Mouse (Mus musculus) CH12.LX (cell line): Measurements from ENCODE around the gene Cacna1i. TPM values are rescaled to one million over a fixed set of nuclear protein-coding genes. Genes with fewer than 3 reads are reported as not detected.

Experiments used
- DNase-seq: peaks from one replicate; pipeline ENCODE4 v3.0.0-alpha.2; 2013; ENCODE audit errors: extremely low read depth
- H3K27ac ChIP-seq: 2 replicates; pipeline ENCODE4 v1.5.1; 2012; ENCODE audit warnings: low read depth, mild to moderate bottlenecking, control low read depth, moderate library complexity; ENCODE audit not compliant: insufficient read depth
- H3K27me3 ChIP-seq: replicated peaks from 2 replicates; pipeline ENCODE3; 2012; ENCODE audit warnings: inconsistent platforms
- H3K36me3 ChIP-seq, 2 experiments: replicated peaks in 1 of 2; 2 replicates each; pipeline versions ENCODE3 to v1.6.1; 2012; ENCODE audit warnings: inconsistent platforms in 1 of 2, low read length in 1 of 2, mild to moderate bottlenecking in 1 of 2, mixed read lengths in 1 of 2, moderate library complexity in 1 of 2; ENCODE audit not compliant: control insufficient read depth in 1 of 2, insufficient read depth in 1 of 2
- H3K4me1 ChIP-seq, 2 experiments: 2 replicates each; pipeline ENCODE4 v1.6.1; 2012; ENCODE audit warnings: inconsistent platforms in 1 of 2, moderate library complexity in 1 of 2; ENCODE audit not compliant: insufficient read depth in 2 of 2, control insufficient read depth in 1 of 2
- H3K4me2 ChIP-seq: 2 replicates; pipeline ENCODE4 v1.6.1; 2012; ENCODE audit warnings: low read depth, mild to moderate bottlenecking, control low read depth; ENCODE audit not compliant: poor library complexity, insufficient read depth, severe bottlenecking
- H3K4me3 ChIP-seq, 3 experiments: fragments of 150-350 bp in 1 of 3; sonication (generic) in 1 of 3; replicated peaks in 1 of 3; 2 replicates each; pipeline versions ENCODE3 to v1.5.1; 2011 to 2012; ENCODE audit warnings: low read depth in 2 of 3, low read length in 2 of 3, mild to moderate bottlenecking in 2 of 3, moderate library complexity in 2 of 3, control low read depth in 1 of 3, improper control_type of control experiment in 1 of 3, inconsistent platforms in 1 of 3, mixed read lengths in 1 of 3; ENCODE audit not compliant: poor library complexity in 1 of 3
- H3K79me2 ChIP-seq: replicated peaks from 2 replicates; pipeline ENCODE4 v1.6.1; 2012; ENCODE audit warnings: mild to moderate bottlenecking, moderate library complexity; ENCODE audit not compliant: control insufficient read depth, poor library complexity, insufficient read depth, severe bottlenecking; ENCODE audit errors: extremely low read depth
- H3K9ac ChIP-seq: 2 replicates; pipeline ENCODE4 v1.6.1; 2012; ENCODE audit warnings: low read depth, mild to moderate bottlenecking, control low read depth, moderate library complexity; ENCODE audit not compliant: insufficient read depth
- H3K9me3 ChIP-seq: replicated peaks from 2 replicates; pipeline ENCODE3; 2012; ENCODE audit warnings: low read length, inconsistent platforms, mixed read lengths
- CHD1 ChIP-seq: IDR thresholded peaks from 2 replicates; pipeline ENCODE4 v1.6.1; 2012; ENCODE audit warnings: low read depth, low read length, improper control_type of control experiment, inconsistent platforms
- CHD2 ChIP-seq: IDR thresholded peaks from 2 replicates; pipeline ENCODE4 v1.6.1; 2011; ENCODE audit warnings: low read length, improper control_type of control experiment
- CTCF ChIP-seq, 2 experiments: IDR thresholded peaks in 1 of 2; conservative IDR thresholded peaks in 1 of 2; 2 replicates each; pipeline ENCODE4 v1.5.1; 2011 to 2012; ENCODE audit warnings: low read depth in 2 of 2, low read length in 2 of 2, improper control_type of control experiment in 1 of 2, inconsistent platforms in 1 of 2, mild to moderate bottlenecking in 1 of 2, moderate library complexity in 1 of 2
- E2F4 ChIP-seq: IDR thresholded peaks from 2 replicates; pipeline ENCODE4 v1.6.1; 2011; ENCODE audit warnings: low read depth, low read length, improper control_type of control experiment; ENCODE audit not compliant: insufficient replicate concordance
- ETS1 ChIP-seq: conservative IDR thresholded peaks from 2 replicates; pipeline ENCODE4 v1.6.1; 2012; ENCODE audit warnings: low read depth, mild to moderate bottlenecking, inconsistent platforms, low read length, improper control_type of control experiment, moderate library complexity
- GABPA ChIP-seq: IDR thresholded peaks from 2 replicates; pipeline ENCODE4 v1.6.1; 2012; ENCODE audit warnings: low read depth, low read length, improper control_type of control experiment, inconsistent platforms; ENCODE audit not compliant: insufficient replicate concordance
- IRF4 ChIP-seq: IDR thresholded peaks from 2 replicates; pipeline ENCODE4 v1.6.1; 2014; ENCODE audit warnings: low read depth, mild to moderate bottlenecking, inconsistent platforms, low read length, improper control_type of control experiment
- KAT2A ChIP-seq: IDR thresholded peaks from 2 replicates; pipeline ENCODE4 v1.6.1; 2012; ENCODE audit warnings: low read length, improper control_type of control experiment, inconsistent platforms; ENCODE audit not compliant: insufficient replicate concordance
- MXI1 ChIP-seq: IDR thresholded peaks from 2 replicates; pipeline ENCODE4 v1.6.1; 2011; ENCODE audit warnings: mild to moderate bottlenecking, low read depth, low read length, improper control_type of control experiment
- MYC ChIP-seq: IDR thresholded peaks from 2 replicates; pipeline ENCODE4 v1.6.1; 2011; ENCODE audit warnings: low read depth, mild to moderate bottlenecking, improper control_type of control experiment, low read length
- NELFE ChIP-seq: IDR thresholded peaks from 2 replicates; pipeline ENCODE4 v1.6.1; 2011; ENCODE audit warnings: low read depth, low read length, improper control_type of control experiment
- NRF1 ChIP-seq: IDR thresholded peaks from 2 replicates; pipeline ENCODE4 v1.6.1; 2014; ENCODE audit warnings: low read depth, mild to moderate bottlenecking, inconsistent platforms, low read length, improper control_type of control experiment, moderate library complexity
- PAX5 ChIP-seq: IDR thresholded peaks from 2 replicates; pipeline ENCODE4 v1.6.1; 2012; ENCODE audit warnings: low read length, inconsistent platforms, mixed read lengths
- RAD21 ChIP-seq: IDR thresholded peaks from 2 replicates; pipeline ENCODE4 v1.6.1; 2011; ENCODE audit warnings: low read depth, mild to moderate bottlenecking, low read length, improper control_type of control experiment, moderate library complexity
- RCOR1 ChIP-seq: conservative IDR thresholded peaks from 2 replicates; pipeline ENCODE4 v1.6.1; 2012; ENCODE audit warnings: low read depth, mild to moderate bottlenecking, inconsistent platforms, low read length, improper control_type of control experiment
- SMC3 ChIP-seq: IDR thresholded peaks from 2 replicates; pipeline ENCODE4 v1.6.1; 2011; ENCODE audit warnings: low read depth, low read length, improper control_type of control experiment
- TCF12 ChIP-seq: IDR thresholded peaks from 2 replicates; pipeline ENCODE4 v1.6.1; 2014; ENCODE audit warnings: low read depth, mild to moderate bottlenecking, inconsistent platforms, low read length, improper control_type of control experiment
- USF1 ChIP-seq: IDR thresholded peaks from 2 replicates; pipeline ENCODE4 v1.6.1; 2014; ENCODE audit warnings: low read depth, mild to moderate bottlenecking, inconsistent platforms, low read length, improper control_type of control experiment
- USF2 ChIP-seq: conservative IDR thresholded peaks from 2 replicates; pipeline ENCODE4 v1.6.1; 2011; ENCODE audit warnings: low read depth, low read length, improper control_type of control experiment
- ZC3H11A ChIP-seq: IDR thresholded peaks from 2 replicates; pipeline ENCODE4 v1.6.1; 2012; ENCODE audit warnings: low read depth, mild to moderate bottlenecking, inconsistent platforms, low read length, improper control_type of control experiment
- dilution Hi-C: fragments of 300-500 bp; cut with MboI; formaldehyde crosslinking; loops from 2 replicates; pipeline ENCODE4 v1.14.3; 2020; ENCODE audit warnings: low sequenced_read_pairs; ENCODE audit not compliant: extremely low pct_unique_long_range_greater_than_20kb, extremely low pct_ligation_motif_present
- in situ Hi-C: fragments of 300-500 bp; cut with MboI; formaldehyde crosslinking; loops from 3 replicates; pipeline ENCODE4 v1.14.3; 2019; ENCODE audit warnings: low sequenced_read_pairs, low pct_ligation_motif_present, low pct_unique_long_range_greater_than_20kb, mixed read lengths
- polyA plus RNA-seq: library from polyadenylated mRNA; unstranded; fragments of >175 nt; gene quantifications from 2 replicates; pipeline ENCODE4 v1.2.1, GENCODE M21; 2012; ENCODE audit warnings: low read depth; ENCODE audit not compliant: insufficient read length
- total RNA-seq, 2 experiments: library from RNA; depleted of rRNA; stranded (reverse); fragments of 300-350 nt in 1 of 2; fragments of >200 nt in 1 of 2; gene quantifications; 2 replicates each; pipeline ENCODE4 v1.2.3; 2012 to 2014

Cacna1i gene
- total and polyA plus RNA-seq, 3 experiments: under 0.01 TPM; not detected in 2

DNA sequence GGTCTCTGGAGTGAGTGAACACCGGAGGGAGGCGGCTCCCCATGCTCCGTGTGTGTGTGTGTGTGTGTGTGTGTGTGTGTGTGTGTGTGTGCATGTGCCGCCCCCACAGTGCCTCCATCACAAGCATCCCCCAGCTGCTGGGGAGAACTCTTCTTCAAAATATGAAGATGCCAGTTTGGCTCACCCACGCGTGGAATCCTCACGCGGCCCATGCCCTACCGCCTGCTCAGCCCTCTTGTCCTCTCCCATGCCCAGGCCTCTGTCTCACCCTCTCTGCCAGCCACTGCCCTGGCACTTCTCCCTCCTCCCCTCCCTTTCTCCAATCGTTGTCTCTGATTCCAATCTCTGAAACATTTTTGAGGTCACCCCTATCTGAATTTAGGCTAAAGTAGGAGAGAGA, 47.7 kb downstream of the Cacna1i start:
- in situ Hi-C loops (loop anchor here (5.0 kb wide), 1 partner anchor 38 kb away; no protein-coding TSS in a partner anchor), dilution Hi-C loops (no loop called here)
- peaks cover 91% of the 10 kb centered on the region for H3K27me3 ChIP-seq

DNA sequence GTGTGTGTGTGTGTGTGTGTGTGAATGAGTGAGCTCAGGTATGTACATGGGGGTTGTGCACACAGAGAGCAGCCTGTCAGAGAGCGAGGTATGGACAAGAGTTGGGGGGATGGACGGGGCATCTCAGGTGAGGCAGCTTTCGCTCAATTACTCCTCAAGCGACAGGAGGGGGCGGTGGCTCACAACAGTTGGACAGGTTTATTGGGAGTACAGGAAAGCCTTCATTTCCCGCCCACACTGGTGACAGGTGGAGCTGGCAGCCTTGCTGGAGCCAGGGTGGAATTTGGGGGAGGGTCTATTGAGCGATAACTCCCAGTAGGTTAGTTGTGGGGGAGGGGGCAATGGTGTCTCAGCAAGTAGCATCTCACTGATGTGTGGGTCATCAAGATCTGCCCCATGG, 48.2 kb downstream of the Cacna1i start:
- no peak overlapping the region for H3K4me3 ChIP-seq
- peaks cover 87% of the 10 kb centered on the region for H3K27me3 ChIP-seq
- in situ Hi-C loops (loop anchor here (5.0 kb wide), 1 partner anchor 37 kb away; no protein-coding TSS in a partner anchor), dilution Hi-C loops (no loop called here)
- no peak for DNase-seq
- H3K4me2 ChIP-seq: no peak overlapping the region
- no peak for TF ChIP-seq KAT2A
- no peak for TF ChIP-seq PAX5
- TF ChIP-seq IRF4: no peak
- TF ChIP-seq TCF12: no peak
- no peak for TF ChIP-seq MYC
- no peaks in the 10 kb centered on the region for H3K36me3 ChIP-seq
- no peak overlapping the region for H3K9ac ChIP-seq
- no peaks in the 10 kb centered on the region for H3K79me2 ChIP-seq
- no peak overlapping the region for H3K27ac ChIP-seq
- no peaks in the 10 kb centered on the region for H3K9me3 ChIP-seq
- H3K4me1 ChIP-seq: no peaks in the 10 kb centered on the region

More for the DNA sequence above, 47.7 kb downstream of the Cacna1i start:
- Histone ChIP-seq H3K36me3 (no peaks in the 10 kb centered on the region), H3K27ac (no peak overlapping the region), H3K4me2 (no peak overlapping the region), H3K4me1 (no peaks in the 10 kb centered on the region), H3K9me3 (no peaks in the 10 kb centered on the region), H3K9ac (no peak overlapping the region), H3K79me2 (no peaks in the 10 kb centered on the region), H3K4me3 (no peak overlapping the region)
- TF ChIP-seq ZC3H11A (no peak), RCOR1 (no peak), USF2 (no peak), KAT2A (no peak), NELFE (no peak), CHD2 (no peak), E2F4 (no peak)
- DNase-seq: no peak

DNA sequence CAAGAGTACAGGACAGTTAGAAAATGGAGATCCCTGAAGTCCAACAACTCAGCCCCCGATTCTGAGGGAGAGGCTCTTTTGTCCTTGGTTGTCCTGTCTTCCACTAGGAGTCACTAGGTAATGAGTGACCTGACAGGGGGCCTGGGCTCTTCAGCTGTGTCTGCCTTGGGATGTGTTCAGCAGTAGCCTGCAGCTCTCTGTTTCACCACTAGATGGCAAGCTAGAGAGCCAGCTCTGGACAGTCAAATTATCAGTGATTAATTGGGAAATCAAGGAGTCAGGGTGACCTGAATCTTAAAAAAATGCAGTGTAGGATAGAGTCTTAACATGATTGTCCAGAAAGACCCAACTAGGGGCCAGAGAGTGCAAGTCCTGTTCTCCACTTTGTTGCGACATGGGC, 53.3 kb downstream of the Cacna1i start:
- peaks cover 79% of the 10 kb centered on the region for H3K27me3 ChIP-seq
- in situ Hi-C loops (no loop called here), dilution Hi-C loops (no loop called here)
- no peak overlapping the region for H3K4me3 ChIP-seq
- H3K36me3 ChIP-seq: no peaks in the 10 kb centered on the region
- DNase-seq: peak; percentile 31
- no peaks in the 10 kb centered on the region for H3K79me2 ChIP-seq
- peaks cover 3% of the 10 kb centered on the region for H3K9me3 ChIP-seq
- H3K9ac ChIP-seq: no peak overlapping the region
- H3K4me2 ChIP-seq: no peak overlapping the region
- no peaks in the 10 kb centered on the region for H3K4me1 ChIP-seq
- no peak for TF ChIP-seq USF2
- TF ChIP-seq E2F4: no peak
- no peak for TF ChIP-seq CHD1
- TF ChIP-seq NRF1: no peak
- no peak for TF ChIP-seq NELFE
- TF ChIP-seq SMC3: peak; percentile 73
- no peak for TF ChIP-seq MXI1
- no peak for TF ChIP-seq RCOR1
- TF ChIP-seq RAD21: peak; percentile 32
- TF ChIP-seq USF1: no peak
- TF ChIP-seq ETS1: no peak
- no peak for TF ChIP-seq GABPA
- TF ChIP-seq CTCF (conservative IDR thresholded peaks at IDR 0.05 in 1 of 2, IDR thresholded peaks at IDR 0.05 in 1 of 2; ENCODE audit: low read depth in 2 of 2, low read length in 2 of 2): peak; percentile 77 to 88
- H3K27ac ChIP-seq: no peak overlapping the region
